Mouse (Mus musculus): ENCODE data around the gene Fnip2. TPM values are rescaled to one million over a fixed set of nuclear protein-coding genes. Genes with fewer than 3 reads are reported as not detected.

Fnip2 gene
- polyA plus RNA-seq, 1 experiment: 35.5 TPM

DNA sequence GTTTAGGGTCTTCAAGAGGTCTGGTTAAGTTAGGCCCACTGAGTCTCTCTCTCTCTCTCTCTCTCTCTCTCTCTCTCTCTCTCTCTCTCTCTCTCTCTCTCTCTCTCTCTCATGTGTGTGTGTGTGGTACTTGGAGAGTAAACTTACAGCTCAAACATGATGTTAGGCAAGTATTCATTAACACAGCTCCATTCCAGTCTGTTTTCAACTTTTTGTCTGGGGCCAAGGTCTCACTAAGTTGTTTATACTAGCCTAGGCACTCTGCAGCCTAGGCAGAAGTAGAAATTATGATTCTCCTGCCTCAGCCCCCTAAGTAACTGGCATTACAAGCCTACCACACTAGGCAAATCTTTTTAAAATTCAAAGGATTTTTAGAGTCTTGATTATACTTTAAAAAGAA lies 151.7 kb downstream of the Fnip2 start:
- H3K36me3 ChIP-seq (ENCODE audit: control insufficient read depth, insufficient read depth, low read length, poor library complexity, severe bottlenecking): no peaks in the 10 kb centered on the region
- H3K4me1 ChIP-seq (ENCODE audit: control insufficient read depth, insufficient read depth, low read length): no peaks in the 10 kb centered on the region
- no peaks in the 10 kb centered on the region for H3K27me3 ChIP-seq (ENCODE audit: control insufficient read depth, insufficient read depth, low read length, poor library complexity, severe bottlenecking)
- no peak for TF ChIP-seq POLR2A (IDR thresholded peaks at IDR 0.05; ENCODE audit: insufficient read depth, low read length)
- no peak for TF ChIP-seq CTCF (IDR thresholded peaks at IDR 0.05; ENCODE audit: low read depth, low read length)
- no peak for TF ChIP-seq EP300 (IDR thresholded peaks at IDR 0.05; ENCODE audit: insufficient read depth, low read depth, low read length)
- H3K9me3 ChIP-seq (replicated peaks; ENCODE audit: control insufficient read depth, insufficient read depth, low read length, poor library complexity, severe bottlenecking): no peaks in the 10 kb centered on the region
- no peak overlapping the region for H3K4me3 ChIP-seq (ENCODE audit: low read depth, low read length)
- no peak overlapping the region for H3K9ac ChIP-seq (ENCODE audit: low read depth, poor library complexity, severe bottlenecking)
- H3K27ac ChIP-seq (ENCODE audit: insufficient read depth, low read length): no peak overlapping the region

GRCm38 (mm10) chr3:79415081-79415480 lies 152.5 kb downstream of the Fnip2 start:
- no peak overlapping the region for H3K9ac ChIP-seq (ENCODE audit: low read depth, poor library complexity, severe bottlenecking)
- TF ChIP-seq EP300 (IDR thresholded peaks at IDR 0.05; ENCODE audit: insufficient read depth, low read depth, low read length): no peak
- no peak for TF ChIP-seq CTCF (IDR thresholded peaks at IDR 0.05; ENCODE audit: low read depth, low read length)
- no peak for TF ChIP-seq POLR2A (IDR thresholded peaks at IDR 0.05; ENCODE audit: insufficient read depth, low read length)
- H3K4me1 ChIP-seq (ENCODE audit: control insufficient read depth, insufficient read depth, low read length): no peaks in the 10 kb centered on the region
- H3K4me3 ChIP-seq (ENCODE audit: low read depth, low read length): no peak overlapping the region
- H3K27me3 ChIP-seq (ENCODE audit: control insufficient read depth, insufficient read depth, low read length, poor library complexity, severe bottlenecking): no peaks in the 10 kb centered on the region
- no peak overlapping the region for H3K27ac ChIP-seq (ENCODE audit: insufficient read depth, low read length)
- no peaks in the 10 kb centered on the region for H3K9me3 ChIP-seq (replicated peaks; ENCODE audit: control insufficient read depth, insufficient read depth, low read length, poor library complexity, severe bottlenecking)
- no peaks in the 10 kb centered on the region for H3K36me3 ChIP-seq (ENCODE audit: control insufficient read depth, insufficient read depth, low read length, poor library complexity, severe bottlenecking)

DNA sequence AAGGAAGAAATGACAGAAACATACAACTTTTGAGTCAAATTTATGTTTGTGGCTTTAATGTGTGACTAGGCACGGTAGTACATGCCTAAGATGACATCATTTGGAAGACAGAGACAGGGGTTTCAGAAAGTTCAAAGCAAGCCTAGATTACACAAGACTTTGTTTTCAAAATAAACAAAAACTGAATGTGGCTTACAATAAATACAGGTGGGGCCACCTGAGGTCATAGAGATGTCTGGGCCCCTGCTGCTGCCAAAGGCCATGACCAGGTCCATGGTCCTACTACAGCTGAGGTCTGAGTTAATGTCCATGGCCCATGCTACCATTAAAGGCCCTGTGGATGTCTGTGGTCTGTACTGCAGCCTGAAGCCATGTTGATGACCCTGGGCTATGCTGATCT lies 154.1 kb downstream of the Fnip2 start:
- Histone ChIP-seq H3K9ac (ENCODE audit: low read depth, poor library complexity, severe bottlenecking) (no peak overlapping the region), H3K4me1 (ENCODE audit: control insufficient read depth, insufficient read depth, low read length) (no peaks in the 10 kb centered on the region), H3K27ac (ENCODE audit: insufficient read depth, low read length) (no peak overlapping the region), H3K9me3 (replicated peaks; ENCODE audit: control insufficient read depth, insufficient read depth, low read length, poor library complexity, severe bottlenecking) (no peaks in the 10 kb centered on the region), H3K27me3 (ENCODE audit: control insufficient read depth, insufficient read depth, low read length, poor library complexity, severe bottlenecking) (no peaks in the 10 kb centered on the region), H3K4me3 (ENCODE audit: low read depth, low read length) (no peak overlapping the region), H3K36me3 (ENCODE audit: control insufficient read depth, insufficient read depth, low read length, poor library complexity, severe bottlenecking) (no peaks in the 10 kb centered on the region)
- TF ChIP-seq EP300 (IDR thresholded peaks at IDR 0.05; ENCODE audit: insufficient read depth, low read depth, low read length) (no peak), POLR2A (IDR thresholded peaks at IDR 0.05; ENCODE audit: insufficient read depth, low read length) (no peak), CTCF (IDR thresholded peaks at IDR 0.05; ENCODE audit: low read depth, low read length) (no peak)

GRCm38 (mm10) chr3:79411666-79412065 lies 155.9 kb downstream of the Fnip2 start:
- H3K36me3 ChIP-seq (ENCODE audit: control insufficient read depth, insufficient read depth, low read length, poor library complexity, severe bottlenecking): no peaks in the 10 kb centered on the region
- H3K9ac ChIP-seq (ENCODE audit: low read depth, poor library complexity, severe bottlenecking): no peak overlapping the region
- H3K27ac ChIP-seq (ENCODE audit: insufficient read depth, low read length): no peak overlapping the region
- no peaks in the 10 kb centered on the region for H3K27me3 ChIP-seq (ENCODE audit: control insufficient read depth, insufficient read depth, low read length, poor library complexity, severe bottlenecking)
- no peak overlapping the region for H3K4me3 ChIP-seq (ENCODE audit: low read depth, low read length)
- H3K9me3 ChIP-seq (replicated peaks; ENCODE audit: control insufficient read depth, insufficient read depth, low read length, poor library complexity, severe bottlenecking): no peaks in the 10 kb centered on the region
- TF ChIP-seq POLR2A (IDR thresholded peaks at IDR 0.05; ENCODE audit: insufficient read depth, low read length): no peak
- no peak for TF ChIP-seq CTCF (IDR thresholded peaks at IDR 0.05; ENCODE audit: low read depth, low read length)
- TF ChIP-seq EP300 (IDR thresholded peaks at IDR 0.05; ENCODE audit: insufficient read depth, low read depth, low read length): no peak
- no peaks in the 10 kb centered on the region for H3K4me1 ChIP-seq (ENCODE audit: control insufficient read depth, insufficient read depth, low read length)

DNA sequence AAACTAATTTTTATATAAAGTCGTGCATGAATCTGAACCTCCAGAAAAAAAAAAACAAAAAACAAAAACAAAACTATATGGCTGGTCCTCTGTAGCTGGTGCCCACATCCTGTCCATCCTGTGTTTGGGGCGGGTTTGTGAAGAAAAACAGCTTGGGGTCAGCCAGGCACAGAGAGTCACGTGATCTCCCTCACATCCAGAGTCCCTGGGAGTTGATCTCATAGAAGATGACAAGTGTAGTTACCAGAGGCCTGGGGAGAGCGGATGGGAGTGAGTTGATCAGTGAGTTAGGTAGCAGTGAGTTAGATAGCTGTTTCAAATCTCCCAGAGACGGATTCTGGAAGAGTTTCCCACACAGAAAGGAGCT lies 157.0 kb downstream of the Fnip2 start:
- Histone ChIP-seq H3K27ac (ENCODE audit: insufficient read depth, low read length) (no peak overlapping the region), H3K27me3 (ENCODE audit: control insufficient read depth, insufficient read depth, low read length, poor library complexity, severe bottlenecking) (no peaks in the 10 kb centered on the region)
- TF ChIP-seq CTCF (IDR thresholded peaks at IDR 0.05; ENCODE audit: low read depth, low read length) (no peak), EP300 (IDR thresholded peaks at IDR 0.05; ENCODE audit: insufficient read depth, low read depth, low read length) (no peak)

GRCm38 (mm10) chr3:79409927-79410628 lies 157.5 kb downstream of the Fnip2 start:
- Histone ChIP-seq H3K4me3 (ENCODE audit: low read depth, low read length) (no peak overlapping the region), H3K9ac (ENCODE audit: low read depth, poor library complexity, severe bottlenecking) (no peak overlapping the region), H3K4me1 (ENCODE audit: control insufficient read depth, insufficient read depth, low read length) (no peaks in the 10 kb centered on the region), H3K36me3 (ENCODE audit: control insufficient read depth, insufficient read depth, low read length, poor library complexity, severe bottlenecking) (no peaks in the 10 kb centered on the region), H3K27ac (ENCODE audit: insufficient read depth, low read length) (no peak overlapping the region), H3K27me3 (ENCODE audit: control insufficient read depth, insufficient read depth, low read length, poor library complexity, severe bottlenecking) (no peaks in the 10 kb centered on the region), H3K9me3 (replicated peaks; ENCODE audit: control insufficient read depth, insufficient read depth, low read length, poor library complexity, severe bottlenecking) (no peaks in the 10 kb centered on the region)
- TF ChIP-seq EP300 (IDR thresholded peaks at IDR 0.05; ENCODE audit: insufficient read depth, low read depth, low read length) (no peak), POLR2A (IDR thresholded peaks at IDR 0.05; ENCODE audit: insufficient read depth, low read length) (no peak), CTCF (IDR thresholded peaks at IDR 0.05; ENCODE audit: low read depth, low read length) (no peak)

More for the DNA sequence above, 157.0 kb downstream of the Fnip2 start:
- no peaks in the 10 kb centered on the region for H3K9me3 ChIP-seq (replicated peaks; ENCODE audit: control insufficient read depth, insufficient read depth, low read length, poor library complexity, severe bottlenecking)
- no peaks in the 10 kb centered on the region for H3K4me1 ChIP-seq (ENCODE audit: control insufficient read depth, insufficient read depth, low read length)
- H3K36me3 ChIP-seq (ENCODE audit: control insufficient read depth, insufficient read depth, low read length, poor library complexity, severe bottlenecking): no peaks in the 10 kb centered on the region
- H3K9ac ChIP-seq (ENCODE audit: low read depth, poor library complexity, severe bottlenecking): no peak overlapping the region
- no peak overlapping the region for H3K4me3 ChIP-seq (ENCODE audit: low read depth, low read length)
